Mouse (Mus musculus) E14TG2a.4 (cell line): ENCODE data around the gene Medag.

Source experiments
- CTCF ChIP-seq: conservative IDR thresholded peaks from 2 replicates; pipeline ENCODE4 v1.5.1; 2014; ENCODE audit warnings: low read length
- NANOG ChIP-seq: IDR thresholded peaks from 2 replicates; pipeline ENCODE4 v1.6.1; 2014; ENCODE audit warnings: borderline replicate concordance, low read length, mixed read lengths

DNA sequence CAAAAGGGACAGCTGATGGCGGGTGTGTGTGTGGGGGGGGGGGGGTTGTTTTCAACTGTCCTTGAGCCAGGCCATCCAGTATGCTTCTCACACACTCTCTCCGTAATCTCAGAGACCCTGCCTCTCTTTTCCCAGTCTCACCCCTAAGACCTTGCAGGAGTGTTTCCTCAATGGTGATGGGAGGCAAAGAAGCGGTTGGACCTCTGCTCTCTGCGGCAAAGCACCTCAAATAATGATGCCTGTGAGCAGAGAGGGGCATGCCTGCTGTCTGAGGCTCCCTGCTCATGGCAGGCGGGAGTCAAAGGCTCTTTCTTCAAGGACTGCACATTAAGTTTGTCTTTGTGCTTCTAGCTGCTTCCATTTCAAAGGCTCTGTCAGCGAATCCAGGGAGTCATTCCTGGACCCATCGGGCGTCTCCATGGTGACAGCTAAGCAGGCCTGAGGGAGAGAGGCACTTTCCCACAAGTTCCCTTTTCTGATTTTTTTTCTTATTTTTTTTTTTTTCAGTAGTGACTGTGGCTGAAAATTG is 31.1 kb upstream of the Medag start:
- TF ChIP-seq NANOG (no peak), CTCF (no peak)
